Mouse (Mus musculus): ENCODE data around the gene Fbxw4. TPM values are rescaled to one million over a fixed set of nuclear protein-coding genes. Genes with fewer than 3 reads are reported as not detected.

The Fbxw4 gene
- polyA plus RNA-seq, 1 experiment from 2014 or later = 6.7 TPM

DNA sequence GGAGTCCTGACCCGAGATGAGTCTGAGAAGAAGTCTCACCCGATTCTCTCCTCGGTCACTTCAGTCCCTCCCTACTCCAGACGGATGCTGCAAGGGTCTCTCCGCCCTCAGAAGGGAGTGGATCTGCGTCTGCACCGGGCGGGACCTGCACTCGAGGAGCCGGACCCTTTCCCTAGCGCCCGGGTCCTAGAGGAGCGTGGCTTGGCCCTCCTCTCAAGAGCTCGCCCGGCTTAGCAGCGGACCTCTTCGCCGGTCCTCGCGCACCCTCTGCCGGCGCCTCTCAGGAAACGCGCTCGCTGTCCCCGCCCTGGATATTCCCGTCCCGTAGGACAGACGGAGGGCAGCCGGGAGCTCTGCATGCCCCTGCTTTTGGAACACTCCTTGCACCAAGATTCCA is 115.2 kb downstream of the Fbxw4 start:
- H3K4me3 ChIP-seq (ENCODE audit: low read length) = peak overlapping the region; percentile 35
- H3K9me3 ChIP-seq (ENCODE audit: control insufficient read depth, low read length) = no peaks in the 10 kb centered on the region
- no peak overlapping the region for H3K27ac ChIP-seq (ENCODE audit: low read depth, low read length)
- peak; percentile 60 for ATAC-seq
- H3K36me3 ChIP-seq (ENCODE audit: control insufficient read depth, insufficient read depth, low read length) = no peaks in the 10 kb centered on the region
- peaks cover 16% of the 10 kb centered on the region for H3K27me3 ChIP-seq (replicated peaks; ENCODE audit: control insufficient read depth, insufficient read depth, low read length)
- peak overlapping the region; percentile 78 for H3K4me2 ChIP-seq (ENCODE audit: low read length)
- peak overlapping the region; percentile 50 for H3K9ac ChIP-seq (ENCODE audit: low read depth, low read length)
- peaks cover 23% of the 10 kb centered on the region for H3K4me1 ChIP-seq (ENCODE audit: control insufficient read depth, insufficient read depth, low read depth, low read length)
- WGBS = under 1% methylated on average over 30 of the region's 30 CpGs

- H3K27ac ChIP-seq (ENCODE audit: low read depth, low read length) = no peak overlapping the region
- WGBS = 2% methylated on average over 13 of the region's 26 CpGs
- peak overlapping the region; percentile 35 for H3K4me3 ChIP-seq (ENCODE audit: low read length)
- H3K9me3 ChIP-seq (ENCODE audit: control insufficient read depth, low read length) = no peaks in the 10 kb centered on the region
- peaks cover 16% of the 10 kb centered on the region for H3K27me3 ChIP-seq (replicated peaks; ENCODE audit: control insufficient read depth, insufficient read depth, low read length)
- ATAC-seq = no peak
- H3K36me3 ChIP-seq (ENCODE audit: control insufficient read depth, insufficient read depth, low read length) = no peaks in the 10 kb centered on the region
- peak overlapping the region; percentile 50 for H3K9ac ChIP-seq (ENCODE audit: low read depth, low read length)
- H3K4me1 ChIP-seq (ENCODE audit: control insufficient read depth, insufficient read depth, low read depth, low read length) = peaks cover 23% of the 10 kb centered on the region
- H3K4me2 ChIP-seq (ENCODE audit: low read length) = peak overlapping the region; percentile 78
These were observed 115.8 kb downstream of the Fbxw4 start for GRCm38 (mm10) chr19:45544152-45544924.

DNA sequence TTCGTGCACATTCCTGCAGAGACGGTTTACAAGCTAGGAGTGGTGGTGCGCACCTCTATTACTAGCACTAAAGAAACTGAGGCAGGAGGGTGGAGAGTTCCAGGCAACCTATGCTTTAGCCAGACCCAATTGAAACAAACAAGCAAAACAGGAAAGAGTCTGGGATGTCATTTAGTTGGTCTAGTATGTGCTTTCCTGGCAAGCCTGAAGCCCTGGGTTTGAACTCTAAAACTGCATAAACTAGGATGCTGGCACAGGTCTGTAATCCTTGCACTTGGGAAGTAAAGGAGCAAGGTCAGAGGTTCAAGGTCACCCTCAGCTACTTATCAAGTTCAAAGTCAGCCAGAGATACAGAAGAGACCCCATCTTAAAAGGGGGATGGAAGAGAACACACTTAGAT is 118.1 kb downstream of the Fbxw4 start:
- Histone ChIP-seq H3K9ac (ENCODE audit: low read depth, low read length) (peak overlapping the region; percentile 69), H3K4me1 (ENCODE audit: control insufficient read depth, insufficient read depth, low read depth, low read length) (peaks cover 21% of the 10 kb centered on the region), H3K9me3 (ENCODE audit: control insufficient read depth, low read length) (no peaks in the 10 kb centered on the region), H3K4me2 (ENCODE audit: low read length) (peak overlapping the region; percentile 84), H3K27me3 (replicated peaks; ENCODE audit: control insufficient read depth, insufficient read depth, low read length) (peaks cover 12% of the 10 kb centered on the region), H3K4me3 (ENCODE audit: low read length) (peak overlapping the region; percentile 49), H3K36me3 (ENCODE audit: control insufficient read depth, insufficient read depth, low read length) (no peaks in the 10 kb centered on the region), H3K27ac (ENCODE audit: low read depth, low read length) (peak overlapping the region; percentile 77)
- WGBS = 15% methylated on average over 3 of the region's 3 CpGs
- ATAC-seq = no peak

- under 1% methylated on average over 28 of the region's 58 CpGs for WGBS
- H3K4me3 ChIP-seq (ENCODE audit: low read length) = peak overlapping the region; percentile 49
- peak overlapping the region; percentile 84 for H3K4me2 ChIP-seq (ENCODE audit: low read length)
- H3K36me3 ChIP-seq (ENCODE audit: control insufficient read depth, insufficient read depth, low read length) = no peaks in the 10 kb centered on the region
- ATAC-seq = peak; percentile 58
- H3K27ac ChIP-seq (ENCODE audit: low read depth, low read length) = peak overlapping the region; percentile 77
- no peaks in the 10 kb centered on the region for H3K9me3 ChIP-seq (ENCODE audit: control insufficient read depth, low read length)
- H3K4me1 ChIP-seq (ENCODE audit: control insufficient read depth, insufficient read depth, low read depth, low read length) = peaks cover 21% of the 10 kb centered on the region
- H3K27me3 ChIP-seq (replicated peaks; ENCODE audit: control insufficient read depth, insufficient read depth, low read length) = peaks cover 12% of the 10 kb centered on the region
- H3K9ac ChIP-seq (ENCODE audit: low read depth, low read length) = peak overlapping the region; percentile 69
These were observed 118.6 kb downstream of the Fbxw4 start for GRCm38 (mm10) chr19:45541409-45542041.

DNA sequence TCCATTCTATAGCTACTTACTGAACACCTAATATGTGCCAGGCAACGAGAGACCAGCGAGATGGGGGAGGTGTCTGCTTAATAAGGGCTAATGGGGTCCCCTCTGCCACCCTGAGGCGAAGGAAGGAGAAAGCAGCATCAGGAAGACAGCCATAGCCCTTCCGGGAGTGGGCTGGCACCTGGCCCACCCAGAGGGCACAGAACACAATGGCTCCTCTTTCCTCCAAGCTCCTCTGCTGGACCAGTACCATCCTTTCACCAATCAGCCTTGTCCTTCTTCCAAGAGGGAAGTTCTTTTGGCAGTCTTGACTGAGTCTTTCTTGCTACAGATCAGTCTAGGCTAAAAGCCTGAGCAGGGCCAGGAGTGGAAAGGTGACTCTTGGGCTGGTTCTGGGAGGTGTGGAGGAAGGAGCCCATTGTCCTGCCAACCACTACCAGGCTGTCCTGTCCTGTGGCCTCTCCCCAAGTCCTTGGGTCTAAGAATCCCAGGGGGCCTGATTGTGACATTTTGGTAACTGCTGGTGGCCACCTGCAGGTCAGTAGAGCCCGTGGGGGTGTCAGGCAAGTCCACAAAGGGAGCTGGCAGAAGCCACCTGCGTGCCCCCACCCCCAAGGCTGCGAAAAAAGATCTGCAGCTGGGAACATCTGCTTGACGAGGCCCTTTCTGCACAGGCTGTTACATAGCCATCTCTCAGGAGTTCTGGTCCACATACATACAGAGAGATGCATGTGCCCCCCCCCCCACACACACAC is 119.3 kb downstream of the Fbxw4 start:
- H3K4me2 ChIP-seq (ENCODE audit: low read length) = peak overlapping the region; percentile 84
- 13% methylated on average over 8 of the region's 8 CpGs for WGBS
- H3K4me1 ChIP-seq (ENCODE audit: control insufficient read depth, insufficient read depth, low read depth, low read length) = peaks cover 21% of the 10 kb centered on the region
- H3K36me3 ChIP-seq (ENCODE audit: control insufficient read depth, insufficient read depth, low read length) = no peaks in the 10 kb centered on the region
- peaks cover 12% of the 10 kb centered on the region for H3K27me3 ChIP-seq (replicated peaks; ENCODE audit: control insufficient read depth, insufficient read depth, low read length)
- H3K9me3 ChIP-seq (ENCODE audit: control insufficient read depth, low read length) = no peaks in the 10 kb centered on the region
- H3K4me3 ChIP-seq (ENCODE audit: low read length) = peak overlapping the region; percentile 49
- ATAC-seq = peak; percentile 11
- H3K9ac ChIP-seq (ENCODE audit: low read depth, low read length) = peak overlapping the region; percentile 69
- peak overlapping the region; percentile 77 for H3K27ac ChIP-seq (ENCODE audit: low read depth, low read length)

- Histone ChIP-seq H3K4me1 (ENCODE audit: control insufficient read depth, insufficient read depth, low read depth, low read length) (peaks cover 19% of the 10 kb centered on the region), H3K9me3 (ENCODE audit: control insufficient read depth, low read length) (no peaks in the 10 kb centered on the region), H3K27me3 (replicated peaks; ENCODE audit: control insufficient read depth, insufficient read depth, low read length) (peaks cover 3% of the 10 kb centered on the region; the same call in 1 of the 2 replicates), H3K9ac (ENCODE audit: low read depth, low read length) (no peak overlapping the region), H3K4me3 (ENCODE audit: low read length) (no peak overlapping the region), H3K27ac (ENCODE audit: low read depth, low read length) (no peak overlapping the region), H3K4me2 (ENCODE audit: low read length) (no peak overlapping the region), H3K36me3 (ENCODE audit: control insufficient read depth, insufficient read depth, low read length) (no peaks in the 10 kb centered on the region)
- WGBS = 67% methylated on average over 1 of the region's 1 CpGs
- no peak for ATAC-seq
These were observed 122.6 kb downstream of the Fbxw4 start for GRCm38 (mm10) chr19:45537505-45537904.

GRCm38 (mm10) chr19:45535929-45536328 is 124.2 kb downstream of the Fbxw4 start:
- Histone ChIP-seq H3K9ac (ENCODE audit: low read depth, low read length) (no peak overlapping the region), H3K4me1 (ENCODE audit: control insufficient read depth, insufficient read depth, low read depth, low read length) (peaks cover 11% of the 10 kb centered on the region), H3K4me3 (ENCODE audit: low read length) (no peak overlapping the region), H3K27ac (ENCODE audit: low read depth, low read length) (0 out of 2 replicates have a peak overlapping the region, but pooled peaks have one; percentile 17), H3K36me3 (ENCODE audit: control insufficient read depth, insufficient read depth, low read length) (peaks cover 2% of the 10 kb centered on the region; the same call in 1 of the 2 replicates), H3K27me3 (replicated peaks; ENCODE audit: control insufficient read depth, insufficient read depth, low read length) (no peaks in the 10 kb centered on the region), H3K4me2 (ENCODE audit: low read length) (no peak overlapping the region), H3K9me3 (ENCODE audit: control insufficient read depth, low read length) (no peaks in the 10 kb centered on the region)
- 48% methylated on average over 6 of the region's 6 CpGs for WGBS
- peak; percentile 43 for ATAC-seq

DNA sequence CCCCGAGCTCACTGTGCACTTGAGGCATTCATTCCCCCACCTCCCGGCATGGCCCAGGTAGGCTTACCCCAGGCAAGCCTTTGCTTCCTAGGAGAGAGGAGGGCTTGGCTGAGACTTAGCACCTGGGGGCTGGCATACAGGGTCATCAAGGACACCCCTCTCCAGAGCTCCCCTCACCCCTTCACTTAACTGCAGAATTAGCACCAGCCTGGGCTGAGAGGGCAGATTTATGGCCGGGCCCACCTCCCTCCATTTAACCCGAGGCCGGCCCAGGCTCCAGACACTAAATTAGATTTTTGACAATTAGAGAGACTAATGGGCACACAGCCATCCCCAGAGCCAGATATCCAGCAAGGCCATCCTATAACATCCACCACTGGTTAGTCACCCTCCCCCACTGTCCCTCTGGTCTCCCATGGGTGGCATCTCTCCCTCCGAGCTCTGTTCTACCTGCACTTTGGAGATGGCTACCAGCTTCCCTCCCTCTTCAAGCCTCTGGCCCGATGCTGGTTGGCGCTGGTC is 124.8 kb downstream of the Fbxw4 start:
- peaks cover 3% of the 10 kb centered on the region for H3K36me3 ChIP-seq (ENCODE audit: control insufficient read depth, insufficient read depth, low read length)
- H3K4me1 ChIP-seq (ENCODE audit: control insufficient read depth, insufficient read depth, low read depth, low read length) = peaks cover 4% of the 10 kb centered on the region; the same call in 1 of the 2 replicates
- H3K9me3 ChIP-seq (ENCODE audit: control insufficient read depth, low read length) = no peaks in the 10 kb centered on the region
- no peak overlapping the region for H3K4me2 ChIP-seq (ENCODE audit: low read length)
- H3K27me3 ChIP-seq (replicated peaks; ENCODE audit: control insufficient read depth, insufficient read depth, low read length) = no peaks in the 10 kb centered on the region
- no peak overlapping the region; the same call in 1 of the 2 replicates for H3K9ac ChIP-seq (ENCODE audit: low read depth, low read length)
- ATAC-seq = no peak
- 79% methylated on average over 8 of the region's 8 CpGs for WGBS
- no peak overlapping the region for H3K27ac ChIP-seq (ENCODE audit: low read depth, low read length)
- H3K4me3 ChIP-seq (ENCODE audit: low read length) = no peak overlapping the region
